Mouse (Mus musculus): ENCODE measurements at regions not wholly inside any gene's neighbourhood (a gene's known extent, or its start where the extent isn't known, plus 50 kb on each side); places are given as distances from the start of the nearest gene placed in this dataset.

- no peak for TF ChIP-seq POLR2A (IDR thresholded peaks at IDR 0.05; ENCODE audit: borderline replicate concordance, low read depth, low read length)
- no peak for TF ChIP-seq CTCF (IDR thresholded peaks at IDR 0.05; ENCODE audit: low read depth, low read length)
These were observed 161.8 kb downstream of the Pik3r1 start for GRCm38 (mm10) chr13:101606184-101606730.

Data from bone marrow macrophage, adult 2 months (primary cell).